In genomic region chr12:85992013-85992837, GRCm38 (mm10) we compare ENCODE assay signal across 13 mouse cellular contexts.
DNase-seq lines count a peak whose midpoint lies in the region; ATAC-seq and TF ChIP-seq lines count a peak whose summit lies in the region.
"Had no signal": no experiment of that assay in that cellular context is flagged by ENCODE, and none has a peak within 500 bp of the region (broad histone marks: within the 10 kb centered on the region; RNA-seq: fewer than 3 reads in every experiment).

No protein-coding gene starts in this region.

- no peaks in the 10 kb centered on the region for H3K27me3 ChIP-seq in forebrain, embryonic 14.5 days (replicated peaks; ENCODE audit: control insufficient read depth, insufficient read depth, low read length)
- H3K27me3 ChIP-seq in forebrain, embryonic 15.5 days, result no peaks in the 10 kb centered on the region
- no peaks in the 10 kb centered on the region for H3K27me3 ChIP-seq in kidney, postnatal 0 days (ENCODE audit: insufficient read depth, low read length)
- H3K27me3 ChIP-seq in forebrain, embryonic 11.5 days (ENCODE audit: control insufficient read depth, insufficient read depth, low read length), result no peaks in the 10 kb centered on the region
- H3K27me3 ChIP-seq: limb, embryonic 13.5 days had no signal

- no peak overlapping the region for H3K27ac ChIP-seq in forebrain, embryonic 14.5 days (ENCODE audit: low read depth, low read length)
- H3K27ac ChIP-seq in forebrain, embryonic 15.5 days (replicated peaks), result no peak overlapping the region
- H3K27ac ChIP-seq in kidney, postnatal 0 days, result no peak overlapping the region
- H3K27ac ChIP-seq in forebrain, embryonic 11.5 days (ENCODE audit: low read depth, low read length), result no peak overlapping the region
- H3K27ac ChIP-seq: limb, embryonic 13.5 days had no signal

- no peak for ATAC-seq in forebrain, embryonic 14.5 days
- ATAC-seq in forebrain, embryonic 15.5 days (replicated peaks), result no peak
- no peak for ATAC-seq in kidney, postnatal 0 days (replicated peaks; ENCODE audit: low FRiP score, low read depth)
- peak; percentile 62 for ATAC-seq in megakaryocyte, adult 5-6 weeks (ENCODE audit: poor library complexity, severe bottlenecking)
- no peak for ATAC-seq in megakaryocyte-erythroid progenitor cell, adult 5-6 weeks (replicated peaks; ENCODE audit: low FRiP score, low TSS enrichment, poor library complexity, severe bottlenecking)
- no peak for ATAC-seq in forebrain, embryonic 11.5 days (replicated peaks; ENCODE audit: low FRiP score)

- 60% methylated on average over 7 of the region's 7 CpGs for WGBS in forebrain, embryonic 14.5 days
- 47% methylated on average over 7 of the region's 7 CpGs for WGBS in forebrain, embryonic 15.5 days
- 50% methylated on average over 7 of the region's 7 CpGs for WGBS in kidney, postnatal 0 days
- 76% methylated on average over 7 of the region's 7 CpGs for WGBS in forebrain, embryonic 11.5 days

- H3K9ac ChIP-seq in forebrain, embryonic 14.5 days (ENCODE audit: low read length), result no peak overlapping the region
- H3K9ac ChIP-seq in forebrain, embryonic 15.5 days (replicated peaks), result no peak overlapping the region
- H3K9ac ChIP-seq in kidney, postnatal 0 days (ENCODE audit: low read depth, low read length), result no peak overlapping the region
- no peak overlapping the region for H3K9ac ChIP-seq in forebrain, embryonic 11.5 days (ENCODE audit: low read length)
- H3K9ac ChIP-seq: limb, embryonic 13.5 days had no signal

- DNase-seq in forebrain, embryonic 14.5 days (ENCODE audit: low spot score), result peak; percentile 42
- DNase-seq in kidney, postnatal 0 days (ENCODE audit: low spot score), result peak; percentile 34
- DNase-seq in kidney, adult 18-20 months, result no peak
- peak; percentile 15 for DNase-seq in CD4-positive, CD25-positive, alpha-beta regulatory T cell, adult 2 months (ENCODE audit: low read depth, low spot score)
- no peak for DNase-seq in forebrain, embryonic 11.5 days (ENCODE audit: low spot score)
- DNase-seq: adrenal gland, postnatal 25 days; cerebellum, adult 18-20 months; gastrocnemius, postnatal 25 days; heart, postnatal 4 days had no signal

- H3K9me3 ChIP-seq in forebrain, embryonic 14.5 days (replicated peaks; ENCODE audit: control insufficient read depth, low read length), result no peaks in the 10 kb centered on the region
- H3K9me3 ChIP-seq in forebrain, embryonic 15.5 days, result no peaks in the 10 kb centered on the region
- no peaks in the 10 kb centered on the region for H3K9me3 ChIP-seq in kidney, postnatal 0 days (replicated peaks; ENCODE audit: low read length)
- no peaks in the 10 kb centered on the region for H3K9me3 ChIP-seq in forebrain, embryonic 11.5 days (ENCODE audit: control insufficient read depth, low read length)
- H3K9me3 ChIP-seq: limb, embryonic 13.5 days had no signal

- H3K36me3 ChIP-seq in forebrain, embryonic 14.5 days (ENCODE audit: control insufficient read depth, insufficient read depth, low read length), result 0 out of 2 replicates have a peak, but pooled peaks cover 3% of the 10 kb centered on the region
- no peaks in the 10 kb centered on the region for H3K36me3 ChIP-seq in forebrain, embryonic 15.5 days
- H3K36me3 ChIP-seq in kidney, postnatal 0 days (ENCODE audit: insufficient read depth, low read length), result no peaks in the 10 kb centered on the region
- H3K36me3 ChIP-seq in forebrain, embryonic 11.5 days (ENCODE audit: control insufficient read depth, insufficient read depth, low read length), result no peaks in the 10 kb centered on the region

- no peak overlapping the region for H3K4me2 ChIP-seq in forebrain, embryonic 14.5 days (ENCODE audit: low read length)
- H3K4me2 ChIP-seq in forebrain, embryonic 15.5 days (replicated peaks), result no peak overlapping the region
- H3K4me2 ChIP-seq in kidney, postnatal 0 days (ENCODE audit: low read length), result no peak overlapping the region
- no peak overlapping the region for H3K4me2 ChIP-seq in forebrain, embryonic 11.5 days (ENCODE audit: low read depth, low read length, severe bottlenecking)
- H3K4me2 ChIP-seq: limb, embryonic 13.5 days had no signal

- peaks cover 7% of the 10 kb centered on the region; the same call in 1 of the 2 replicates for H3K4me1 ChIP-seq in forebrain, embryonic 14.5 days (ENCODE audit: control insufficient read depth, insufficient read depth, low read length)
- peaks cover 18% of the 10 kb centered on the region for H3K4me1 ChIP-seq in forebrain, embryonic 15.5 days
- peaks cover under 1% of the 10 kb centered on the region; the same call in 1 of the 2 replicates for H3K4me1 ChIP-seq in kidney, postnatal 0 days (replicated peaks; ENCODE audit: insufficient read depth, low read length)
- H3K4me1 ChIP-seq in forebrain, embryonic 11.5 days (replicated peaks; ENCODE audit: control insufficient read depth, insufficient read depth, low read length), result no peaks in the 10 kb centered on the region

- H3K4me3 ChIP-seq in forebrain, embryonic 14.5 days (ENCODE audit: low read depth, low read length), result no peak overlapping the region
- H3K4me3 ChIP-seq in forebrain, embryonic 15.5 days, result no peak overlapping the region
- H3K4me3 ChIP-seq in kidney, postnatal 0 days (replicated peaks; ENCODE audit: low read depth, low read length), result no peak overlapping the region
- H3K4me3 ChIP-seq in forebrain, embryonic 11.5 days (ENCODE audit: low read depth, low read length), result no peak overlapping the region
- H3K4me3 ChIP-seq: limb, embryonic 13.5 days had no signal

- TF ChIP-seq CTCF in kidney, postnatal 0 days (IDR thresholded peaks at IDR 0.05; ENCODE audit: low read depth), result no peak

Comparison
In these comparisons a context has a peak if more than half of its experiments do, and no peak if none do; other contexts are left out.
1. DNase-seq: peak in forebrain, embryonic 14.5 days (single experiment), kidney, postnatal 0 days (single experiment) and CD4-positive, CD25-positive, alpha-beta regulatory T cell, adult 2 months (single experiment); none in kidney, adult 18-20 months (single experiment) and forebrain, embryonic 11.5 days (single experiment).